Mouse (Mus musculus) hematopoietic stem cell, adult 5-6 weeks (primary cell): ENCODE data around the gene Ripor1. TPM values are rescaled to one million over a fixed set of nuclear protein-coding genes. Genes with fewer than 3 reads are reported as not detected.

Experiments
- ATAC-seq, 2 experiments: fragments of 125-278 bp in 1 of 2; replicated peaks in 1 of 2; 2 replicates each; pipeline ENCODE4 v1.8.0; 2016 to 2017; ENCODE audit warnings: inconsistent platforms in 2 of 2, mild to moderate bottlenecking in 2 of 2, moderate number of reproducible peaks in 2 of 2, low read depth in 1 of 2, moderate TSS enrichment in 1 of 2; ENCODE audit not compliant: low FRiP score in 2 of 2, poor library complexity in 2 of 2, severe bottlenecking in 2 of 2, insufficient read depth in 1 of 2, low TSS enrichment in 1 of 2
- total RNA-seq: library from RNA; stranded (forward); fragments of 172-1452, 232-1000 nt; gene quantifications from 2 replicates; pipeline ENCODE4 v1.2.3, GENCODE M21; 2017

The Ripor1 gene
- total RNA-seq, 1 experiment from 2014 or later, result 11.7 TPM

DNA sequence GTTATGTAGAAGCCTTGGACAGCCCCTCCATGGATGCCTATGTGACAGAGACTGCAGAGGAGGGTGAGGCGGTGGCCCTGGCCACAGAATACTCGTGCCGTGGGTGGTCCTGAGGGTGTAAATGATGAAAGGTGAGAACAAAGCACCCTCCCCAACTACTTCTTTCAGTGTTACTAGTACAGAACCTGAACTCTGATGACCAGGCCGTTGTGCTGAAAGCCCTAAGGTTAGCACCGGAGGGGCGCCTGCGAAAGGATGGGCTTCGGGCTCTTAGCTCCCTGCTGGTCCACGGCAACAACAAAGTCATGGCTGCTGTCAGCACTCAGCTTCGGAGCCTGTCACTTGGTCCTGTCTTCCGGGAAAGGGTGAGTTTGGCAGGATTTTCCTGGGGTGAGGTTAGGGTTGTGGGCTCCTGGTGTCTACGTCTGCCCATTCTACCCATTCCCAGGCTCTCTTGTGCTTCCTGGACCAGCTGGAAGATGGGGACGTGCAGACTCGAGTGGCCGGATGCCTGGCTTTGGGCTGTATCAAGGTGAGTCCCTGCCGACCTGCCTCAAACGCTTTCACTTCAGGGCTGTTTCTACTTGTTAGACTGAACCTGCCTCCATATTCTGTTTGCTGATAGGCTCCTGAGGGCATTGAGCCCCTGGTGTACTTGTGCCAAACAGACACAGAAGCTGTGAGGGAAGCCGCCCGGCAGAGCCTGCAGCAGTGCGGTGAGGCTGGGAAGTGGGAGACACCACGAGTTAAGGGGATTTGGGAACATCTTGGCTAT lies 16.1 kb downstream of the Ripor1 start:
- no peak for ATAC-seq

DNA sequence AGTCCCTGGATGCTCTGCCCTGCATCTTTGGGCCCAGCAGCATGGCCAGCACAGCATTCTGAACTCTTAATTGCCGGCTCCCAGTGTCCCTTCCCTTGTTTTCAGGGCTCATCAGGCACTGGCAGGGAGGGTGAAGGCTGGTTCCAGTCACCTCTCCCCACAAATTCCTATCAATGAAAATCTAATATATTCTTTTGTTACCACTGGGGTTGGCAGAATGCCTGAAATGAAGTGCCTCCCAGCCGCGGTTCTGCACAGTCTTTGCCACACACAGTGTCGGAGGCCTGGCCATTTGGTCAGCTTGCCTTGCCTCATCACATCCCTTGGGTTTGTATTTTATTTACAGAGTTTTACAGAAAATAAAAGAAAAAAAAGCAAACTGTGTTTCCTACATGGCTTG lies 16.8 kb downstream of the Ripor1 start:
- no peak for ATAC-seq

- peak; percentile 82 to 85 for ATAC-seq
Observed at GRCm38 (mm10) chr8:105622421-105622920, 17.4 kb downstream of the Ripor1 start.

DNA sequence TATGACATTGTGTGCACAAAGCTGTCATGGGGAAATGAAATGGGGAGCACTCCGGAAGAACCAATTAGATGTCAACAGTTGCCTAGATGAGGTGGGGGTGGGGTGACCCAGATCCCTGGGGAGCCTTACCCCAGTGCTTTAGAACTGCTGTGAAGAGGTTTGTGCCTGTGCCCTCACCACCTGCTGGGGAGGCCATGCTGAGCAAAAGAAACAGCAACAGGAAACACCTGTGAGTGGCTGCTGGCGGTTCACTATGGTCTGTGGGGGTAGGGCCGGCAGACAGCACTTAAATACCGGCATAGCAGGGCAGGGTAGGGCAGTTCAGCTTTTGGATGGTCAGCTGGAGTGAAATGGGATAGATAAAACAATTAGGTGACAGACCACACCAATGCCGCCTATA lies 18.1 kb downstream of the Ripor1 start:
- peak; percentile 76 to 77 for ATAC-seq

- no peak for ATAC-seq
Observed at GRCm38 (mm10) chr8:105623679-105624245, 18.7 kb downstream of the Ripor1 start.

DNA sequence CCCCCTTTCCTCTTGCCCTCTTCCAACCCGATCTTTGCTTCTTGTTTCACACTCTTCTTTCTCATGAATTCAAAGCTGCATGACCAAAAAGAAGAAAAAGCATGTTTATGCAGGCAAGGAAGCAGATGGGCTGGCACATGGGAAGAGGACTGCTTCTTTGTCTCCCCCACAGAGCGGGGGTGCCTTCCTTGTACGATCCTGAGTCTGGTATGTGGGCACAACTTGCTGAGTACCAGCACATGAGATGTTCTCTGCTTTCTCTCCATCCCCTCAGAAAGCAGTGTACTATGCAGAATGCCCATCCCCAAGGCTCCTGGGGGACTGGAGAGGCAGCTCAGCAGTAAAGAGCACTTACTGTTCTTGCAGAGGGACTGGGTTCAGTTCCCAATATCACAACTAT lies 19.3 kb downstream of the Ripor1 start:
- no peak for ATAC-seq

DNA sequence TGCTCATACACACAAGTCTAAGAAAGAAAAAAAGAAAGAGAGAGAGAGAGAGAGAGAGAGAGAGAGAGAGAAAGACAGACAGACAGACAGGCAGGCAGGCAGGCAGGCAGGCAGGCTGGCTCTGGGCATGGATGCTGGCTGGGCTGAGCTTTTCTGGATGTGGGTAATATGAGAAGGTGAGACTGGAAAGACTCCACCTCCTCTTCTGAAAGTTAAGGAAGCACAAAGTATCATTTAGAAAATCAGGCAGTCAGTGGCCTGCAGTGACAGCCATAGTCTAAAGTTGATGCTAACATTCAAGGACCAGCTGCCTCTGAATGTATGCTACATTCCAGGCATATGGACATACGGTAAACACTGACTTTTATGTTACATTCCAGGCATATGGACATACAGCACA lies 19.8 kb downstream of the Ripor1 start:
- no peak for ATAC-seq

- ATAC-seq, result no peak
Observed at GRCm38 (mm10) chr8:105626086-105626485, 21.0 kb downstream of the Ripor1 start.

DNA sequence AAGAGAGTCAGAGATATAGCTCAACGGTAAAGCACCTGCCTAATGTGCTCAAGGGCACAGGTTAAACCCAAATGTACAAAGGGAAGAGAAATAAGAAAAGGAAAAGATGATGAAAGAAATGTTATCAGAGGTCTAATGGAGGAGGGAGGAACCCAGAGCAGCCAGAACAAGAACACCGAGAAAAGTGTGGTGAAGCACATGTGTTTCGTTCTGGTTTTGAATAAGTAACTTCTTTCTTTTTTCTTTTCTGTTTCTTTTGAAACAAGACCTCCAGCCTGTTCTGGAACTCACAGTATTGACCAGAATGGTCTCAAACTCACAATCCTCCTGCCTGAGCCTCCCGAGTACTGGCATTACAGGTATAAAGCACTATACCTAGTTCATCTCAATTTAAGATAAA lies 24.3 kb downstream of the Ripor1 start:
- ATAC-seq, result no peak

GRCm38 (mm10) chr8:105634771-105635458 lies 29.9 kb downstream of the Ripor1 start:
- ATAC-seq, result no peak

DNA sequence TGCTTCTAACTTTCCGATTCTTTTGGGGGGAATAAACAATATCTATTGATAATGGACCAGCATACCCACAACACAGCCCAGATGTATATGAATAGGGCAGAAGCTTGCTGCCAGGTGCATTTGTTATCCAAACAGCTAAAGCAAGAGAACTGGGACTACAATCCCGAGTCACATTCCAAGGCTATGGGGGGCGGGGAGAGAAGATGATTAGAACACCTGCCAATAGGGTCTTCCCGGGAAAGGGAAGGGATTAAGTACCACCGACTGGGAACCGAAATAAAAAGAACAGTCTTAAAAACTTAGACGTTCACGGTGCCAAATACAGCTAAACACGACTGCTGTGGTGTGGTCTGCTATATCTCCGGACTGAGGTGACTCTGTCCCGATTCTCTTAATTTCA lies 30.4 kb downstream of the Ripor1 start:
- no peak for ATAC-seq

DNA sequence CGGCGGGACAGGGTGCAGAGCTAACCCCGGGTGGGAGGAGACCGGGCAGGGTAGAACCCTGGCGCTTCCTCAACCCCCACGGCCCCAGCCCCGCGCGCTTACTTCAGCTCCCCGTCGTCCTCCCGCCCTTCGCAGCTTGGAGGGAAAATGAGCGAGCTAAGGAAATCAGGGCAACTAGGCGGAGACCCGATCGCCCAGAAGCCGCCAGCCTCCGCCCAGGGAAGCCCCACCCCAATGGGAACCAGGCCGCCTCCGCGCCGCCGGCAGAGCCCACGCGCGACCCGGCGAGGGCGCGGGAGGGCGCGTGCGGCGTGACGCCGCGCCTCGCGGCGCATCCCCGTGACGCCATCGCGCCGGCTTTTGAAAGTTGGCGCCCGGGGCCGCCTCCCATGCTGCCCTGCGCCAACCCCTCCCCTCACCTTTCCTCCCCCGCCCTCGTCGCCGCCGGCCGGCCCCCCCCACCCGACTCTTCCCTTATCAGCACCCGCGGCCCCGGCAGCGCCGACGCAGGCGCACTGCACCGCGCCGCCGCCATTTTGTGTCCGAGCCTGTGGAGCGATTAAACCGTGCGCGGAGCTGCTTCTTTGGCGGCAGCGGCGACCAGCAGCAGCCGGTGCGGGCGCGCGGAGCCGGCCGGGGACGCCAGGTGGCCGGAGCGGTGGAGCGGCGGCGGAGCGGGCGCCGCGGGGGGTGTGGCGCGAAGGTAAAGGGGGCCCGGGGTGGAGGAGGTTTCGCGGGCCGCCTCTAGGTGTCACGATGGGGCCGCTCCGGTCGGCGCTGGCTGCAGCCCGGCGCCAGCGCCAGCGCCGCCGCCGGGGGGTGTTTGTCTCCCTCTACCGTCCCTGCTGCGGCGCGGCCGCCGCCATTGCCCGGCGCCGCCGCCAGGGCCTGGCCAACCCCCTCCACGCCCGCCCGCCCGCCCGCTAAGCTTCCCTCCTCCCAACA lies 31.2 kb downstream of the Ripor1 start, which contains the start of gene Ctcf:
Ctcf (plus strand) TSS at position 551 of the 945 bp plus-strand sequence.
- peak; percentile 50 to 60 for ATAC-seq

- peak in 1 of 2 experiments; percentile 2; a peak in 1 of 4 replicates for ATAC-seq
Observed at GRCm38 (mm10) chr8:105636963-105637510, 32.0 kb downstream of the Ripor1 start, which contains the start of gene Agrp. TSS of gene Agrp (minus strand) at chr8:105637393.

- no peak for ATAC-seq
Observed at GRCm38 (mm10) chr8:105637601-105638041, 32.6 kb downstream of the Ripor1 start.

DNA sequence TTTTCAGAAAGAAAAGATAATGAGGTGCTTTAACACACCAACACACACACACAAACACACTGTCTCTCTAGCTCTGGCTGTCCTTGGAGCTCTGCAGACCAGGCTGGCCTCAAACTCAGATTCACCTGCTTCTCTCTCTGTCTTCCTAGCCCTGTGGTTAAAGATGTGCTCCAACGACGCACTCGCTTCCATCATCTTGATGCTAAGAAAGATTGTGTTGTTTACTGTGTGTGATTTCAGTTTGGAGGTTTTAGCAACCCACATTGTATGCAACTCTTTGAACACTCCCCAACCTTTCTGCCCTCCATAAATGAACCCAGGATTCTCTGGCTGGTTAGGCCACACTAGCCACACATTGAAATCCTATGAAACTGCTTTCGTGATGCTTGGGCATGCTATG lies 33.5 kb downstream of the Ripor1 start:
- ATAC-seq, result no peak

- ATAC-seq, result no peak
Observed at GRCm38 (mm10) chr8:105639835-105640234, 34.8 kb downstream of the Ripor1 start.

- no peak for ATAC-seq
Observed at GRCm38 (mm10) chr8:105640511-105640910, 35.5 kb downstream of the Ripor1 start.
